Mouse (Mus musculus) hindbrain, postnatal 0 days (tissue): ENCODE data around the gene Nova2. TPM values are rescaled to one million over a fixed set of nuclear protein-coding genes. Genes with fewer than 3 reads are reported as not detected.

Source experiments
- ATAC-seq: fragments of 200-750 bp; cut with Nextera tagmentation; 2 replicates; pipeline ENCODE4 v1.8.0; 2017; ENCODE audit warnings: mild to moderate bottlenecking, moderate TSS enrichment, moderate library complexity
- DNase-seq: peaks from one replicate; pipeline ENCODE4 v3.0.0-alpha.2; 2015; ENCODE audit warnings: low spot score
- H3K27ac ChIP-seq: fragments of 300-500 bp; sonication (generic); 2 replicates; pipeline ENCODE4 v1.5.1; 2014; ENCODE audit warnings: mild to moderate bottlenecking
- H3K27me3 ChIP-seq: fragments of 300-500 bp; sonication (generic); 2 replicates; pipeline ENCODE4 v1.6.1; 2014; ENCODE audit warnings: low read length, mixed read lengths; ENCODE audit not compliant: insufficient read depth
- H3K36me3 ChIP-seq: fragments of 300-500 bp; sonication (generic); 2 replicates; pipeline ENCODE4 v1.6.1; 2014; ENCODE audit warnings: low read length, mixed read lengths; ENCODE audit not compliant: insufficient read depth
- H3K4me1 ChIP-seq: fragments of 300-500 bp; sonication (generic); 2 replicates; pipeline ENCODE4 v1.6.1; 2014; ENCODE audit warnings: antibody characterized with exemption, low read length, mixed read lengths; ENCODE audit not compliant: insufficient read depth
- H3K4me2 ChIP-seq: fragments of 300-500 bp; sonication (generic); 2 replicates; pipeline ENCODE4 v1.6.1; 2014; ENCODE audit warnings: low read depth, mild to moderate bottlenecking, low read length, moderate library complexity, mixed read lengths
- H3K4me3 ChIP-seq: fragments of 300-500 bp; sonication (generic); 2 replicates; pipeline ENCODE4 v1.5.1; 2014; ENCODE audit warnings: low read length
- H3K9ac ChIP-seq: fragments of 300-500 bp; sonication (generic); replicated peaks from 2 replicates; pipeline ENCODE4 v1.6.1; 2014; ENCODE audit warnings: mild to moderate bottlenecking, low read length, moderate library complexity, mixed read lengths
- H3K9me3 ChIP-seq: fragments of 300-500 bp; sonication (generic); 2 replicates; pipeline ENCODE4 v1.6.1; 2016; ENCODE audit warnings: low read length, mixed read lengths
- CTCF ChIP-seq: IDR thresholded peaks from 2 replicates; pipeline ENCODE4 v1.5.1; 2016; ENCODE audit warnings: antibody characterized with exemption, control low read depth, low read depth
- WGBS: fragments of 180-500 bp; shearing (Covaris S2); extraction: QIAGEN DNeasy Blood & Tissue Kit; methylation state at CpG from one replicate; pipeline ENCODE4 v1.1.7; 2014; 5-methylcytosine and 5-hydroxymethylcytosine counted together
- polyA plus RNA-seq: library from polyadenylated mRNA; unstranded; fragments of >200 nt; fragmentation: Nextera tagmentation; extraction: Ambion mirVana; gene quantifications from 2 replicates; pipeline ENCODE4 v1.2.1, GENCODE M21; 2015
- total RNA-seq: library from RNA; depleted of rRNA; stranded (reverse); fragments of >200 nt; gene quantifications from 2 replicates; pipeline ENCODE4 v1.2.3, GENCODE M21; 2014

Nova2 gene
- total and polyA plus RNA-seq, 2 experiments from 2014 or later = 9.7 to 18.3 TPM

- ATAC-seq (peak; percentile 61), DNase-seq (peak; percentile 97)
- TF ChIP-seq CTCF = no peak
- Histone ChIP-seq H3K4me1 (peaks cover 19% of the 10 kb centered on the region), H3K4me3 (peak within 1 kb of the TSS; percentile 59), H3K27ac (peak within 1 kb of the TSS; percentile 90), H3K36me3 (no peaks in the 10 kb centered on the region), H3K9ac (peak within 1 kb of the TSS; percentile 77), H3K27me3 (no peaks in the 10 kb centered on the region), H3K4me2 (peak within 1 kb of the TSS; percentile 91), H3K9me3 (no peaks in the 10 kb centered on the region)
- WGBS = 2% methylated on average over 84 of the region's 90 CpGs
These were observed 78.4 kb downstream of the Nova2 start, which contains the start of gene Irf2bp1 for GRCm38 (mm10) chr7:19003902-19004630. Gene Irf2bp1, plus strand, starts transcription at chr7:19004044.

- H3K4me1 ChIP-seq = peaks cover 19% of the 10 kb centered on the region
- no peak for TF ChIP-seq CTCF
- H3K4me2 ChIP-seq = peak overlapping the region; percentile 91
- 4% methylated on average over 34 of the region's 34 CpGs for WGBS
- peak overlapping the region; percentile 59 for H3K4me3 ChIP-seq
- H3K9me3 ChIP-seq = no peaks in the 10 kb centered on the region
- peak overlapping the region; percentile 77 for H3K9ac ChIP-seq
- DNase-seq = peak; percentile 59
- no peaks in the 10 kb centered on the region for H3K27me3 ChIP-seq
- ATAC-seq = peak; percentile 6
- H3K27ac ChIP-seq = peak overlapping the region; percentile 90
- H3K36me3 ChIP-seq = no peaks in the 10 kb centered on the region
These were observed 79.0 kb downstream of the Nova2 start for GRCm38 (mm10) chr7:19004631-19005079.

GRCm38 (mm10) chr7:19005417-19006121, 79.9 kb downstream of the Nova2 start:
- H3K27me3 ChIP-seq = no peaks in the 10 kb centered on the region
- H3K4me1 ChIP-seq = peaks cover 19% of the 10 kb centered on the region
- ATAC-seq = no peak
- no peaks in the 10 kb centered on the region for H3K36me3 ChIP-seq
- H3K9me3 ChIP-seq = no peaks in the 10 kb centered on the region
- whole genome bisulfite sequencing = 72% methylated on average over 34 of the region's 34 CpGs
- DNase-seq = no peak
- no peak overlapping the region; the same call in 1 of the 2 replicates for H3K9ac ChIP-seq
- TF ChIP-seq CTCF = no peak
- peak overlapping the region; percentile 91 for H3K4me2 ChIP-seq
- H3K4me3 ChIP-seq = peak overlapping the region; percentile 59; the same call in 1 of the 2 replicates
- no peak overlapping the region for H3K27ac ChIP-seq

GRCm38 (mm10) chr7:19006476-19006875, 80.8 kb downstream of the Nova2 start:
- peak; percentile 99 for TF ChIP-seq CTCF
- Histone ChIP-seq H3K4me3 (no peak overlapping the region), H3K27ac (no peak overlapping the region), H3K4me2 (peak overlapping the region; percentile 91), H3K36me3 (no peaks in the 10 kb centered on the region), H3K27me3 (no peaks in the 10 kb centered on the region), H3K9me3 (no peaks in the 10 kb centered on the region), H3K4me1 (peaks cover 19% of the 10 kb centered on the region), H3K9ac (no peak overlapping the region)
- DNase-seq = peak; percentile 95
- ATAC-seq = no peak
- 6% methylated on average over 12 of the region's 12 CpGs for WGBS

- no peak overlapping the region for H3K27ac ChIP-seq
- no peaks in the 10 kb centered on the region for H3K36me3 ChIP-seq
- H3K9me3 ChIP-seq = no peaks in the 10 kb centered on the region
- 80% methylated on average over 13 of the region's 13 CpGs for WGBS
- no peaks in the 10 kb centered on the region for H3K27me3 ChIP-seq
- H3K4me3 ChIP-seq = no peak overlapping the region
- H3K9ac ChIP-seq = no peak overlapping the region
- no peak for TF ChIP-seq CTCF
- H3K4me1 ChIP-seq = peaks cover 19% of the 10 kb centered on the region
- H3K4me2 ChIP-seq = no peak overlapping the region
- ATAC-seq (no peak), DNase-seq (no peak)
These were observed 81.6 kb downstream of the Nova2 start for GRCm38 (mm10) chr7:19007026-19007977.

GRCm38 (mm10) chr7:19010581-19010980, 84.9 kb downstream of the Nova2 start:
- H3K9me3 ChIP-seq = no peaks in the 10 kb centered on the region
- TF ChIP-seq CTCF = no peak
- no peak overlapping the region for H3K9ac ChIP-seq
- H3K36me3 ChIP-seq = no peaks in the 10 kb centered on the region
- 87% methylated on average over 7 of the region's 7 CpGs for WGBS
- H3K4me1 ChIP-seq = peaks cover 8% of the 10 kb centered on the region
- H3K27me3 ChIP-seq = no peaks in the 10 kb centered on the region
- H3K4me2 ChIP-seq = no peak overlapping the region
- H3K27ac ChIP-seq = no peak overlapping the region
- DNase-seq = no peak
- ATAC-seq = no peak
- no peak overlapping the region for H3K4me3 ChIP-seq
